Mouse (Mus musculus) midbrain, embryonic 10.5 days (tissue): ENCODE data around the gene Pak6. TPM values are rescaled to one million over a fixed set of nuclear protein-coding genes. Genes with fewer than 3 reads are reported as not detected.

Experiments used
- DNase-seq: peaks from one replicate; pipeline ENCODE4 v3.0.0-alpha.2; 2017; ENCODE audit warnings: low spot score
- H3K27ac ChIP-seq: fragments of 300-500 bp; sonication (generic); replicated peaks from 2 replicates; pipeline ENCODE4 v1.5.1; 2016; ENCODE audit warnings: mild to moderate bottlenecking
- H3K27me3 ChIP-seq: fragments of 300-500 bp; sonication (generic); 2 replicates; pipeline ENCODE4 v1.6.1; 2016; ENCODE audit warnings: low read depth, mild to moderate bottlenecking; ENCODE audit not compliant: poor library complexity, severe bottlenecking
- H3K36me3 ChIP-seq: fragments of 300-500 bp; sonication (generic); 2 replicates; pipeline ENCODE4 v1.6.1; 2016; ENCODE audit warnings: mild to moderate bottlenecking, moderate library complexity
- H3K4me1 ChIP-seq: fragments of 300-500 bp; sonication (generic); 2 replicates; pipeline ENCODE4 v1.6.1; 2016
- H3K4me3 ChIP-seq: fragments of 300-500 bp; sonication (generic); 2 replicates; pipeline ENCODE4 v1.5.1; 2016; ENCODE audit warnings: mild to moderate bottlenecking, moderate library complexity
- H3K9me3 ChIP-seq: fragments of 300-500 bp; sonication (generic); replicated peaks from 2 replicates; pipeline ENCODE4 v1.6.1; 2016; ENCODE audit warnings: mild to moderate bottlenecking
- WGBS: fragments of 180-500 bp; shearing (Covaris S2); methylation state at CpG from one replicate; pipeline ENCODE4 v1.1.7; 2016; 5-methylcytosine and 5-hydroxymethylcytosine counted together
- polyA plus RNA-seq: library from polyadenylated mRNA; unstranded; fragments of >200 nt; fragmentation: Nextera tagmentation; extraction: Ambion mirVana; gene quantifications from 2 replicates; pipeline ENCODE4 v1.2.1, GENCODE M21; 2016

The Pak6 gene
- polyA plus RNA-seq, 1 experiment from 2014 or later = 0.26 TPM

DNA sequence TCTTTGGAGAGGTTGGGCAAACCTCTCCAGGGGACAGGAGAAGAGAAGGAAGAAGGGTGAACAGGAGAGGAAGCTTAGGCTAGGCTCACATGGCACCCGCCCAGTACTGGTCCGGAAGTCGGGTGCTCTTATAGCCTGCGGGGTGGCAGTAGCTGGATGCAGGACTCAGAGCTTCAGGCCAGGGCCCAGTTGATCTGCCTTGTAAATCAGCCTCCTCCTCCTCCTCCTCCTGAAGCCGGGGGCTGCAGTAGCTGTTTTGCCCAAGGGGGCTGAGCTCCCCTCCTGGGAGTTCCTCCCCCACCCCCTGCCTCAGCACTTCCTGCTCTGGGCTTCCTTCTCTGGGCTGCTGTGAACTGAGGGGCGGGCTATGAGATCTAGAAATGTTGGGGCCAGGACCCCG, 65.2 kb downstream of the Pak6 start, which contains the start of gene Plcb2:
Gene Plcb2 (minus strand): TSS at position 102 of the 400 bp plus-strand sequence.
- H3K27ac ChIP-seq = no peak within 1 kb of the TSS
- DNase-seq = no peak
- WGBS = 17% methylated on average over 6 of the region's 7 CpGs

GRCm38 (mm10) chr2:118729194-118729593, 66.1 kb downstream of the Pak6 start:
- H3K27ac ChIP-seq = no peak overlapping the region
- H3K4me1 ChIP-seq = peaks cover 12% of the 10 kb centered on the region
- H3K9me3 ChIP-seq = no peaks in the 10 kb centered on the region
- no peak overlapping the region for H3K4me3 ChIP-seq
- no peaks in the 10 kb centered on the region for H3K36me3 ChIP-seq
- 45% methylated on average over 4 of the region's 4 CpGs for WGBS
- peaks cover 68% of the 10 kb centered on the region for H3K27me3 ChIP-seq
- DNase-seq = no peak

More for the DNA sequence above, 65.2 kb downstream of the Pak6 start, which contains the start of gene Plcb2:
- Histone ChIP-seq H3K36me3 (no peaks in the 10 kb centered on the region), H3K4me1 (peaks cover 12% of the 10 kb centered on the region), H3K9me3 (no peaks in the 10 kb centered on the region), H3K27me3 (peaks cover 66% of the 10 kb centered on the region), H3K4me3 (no peak within 1 kb of the TSS)

DNA sequence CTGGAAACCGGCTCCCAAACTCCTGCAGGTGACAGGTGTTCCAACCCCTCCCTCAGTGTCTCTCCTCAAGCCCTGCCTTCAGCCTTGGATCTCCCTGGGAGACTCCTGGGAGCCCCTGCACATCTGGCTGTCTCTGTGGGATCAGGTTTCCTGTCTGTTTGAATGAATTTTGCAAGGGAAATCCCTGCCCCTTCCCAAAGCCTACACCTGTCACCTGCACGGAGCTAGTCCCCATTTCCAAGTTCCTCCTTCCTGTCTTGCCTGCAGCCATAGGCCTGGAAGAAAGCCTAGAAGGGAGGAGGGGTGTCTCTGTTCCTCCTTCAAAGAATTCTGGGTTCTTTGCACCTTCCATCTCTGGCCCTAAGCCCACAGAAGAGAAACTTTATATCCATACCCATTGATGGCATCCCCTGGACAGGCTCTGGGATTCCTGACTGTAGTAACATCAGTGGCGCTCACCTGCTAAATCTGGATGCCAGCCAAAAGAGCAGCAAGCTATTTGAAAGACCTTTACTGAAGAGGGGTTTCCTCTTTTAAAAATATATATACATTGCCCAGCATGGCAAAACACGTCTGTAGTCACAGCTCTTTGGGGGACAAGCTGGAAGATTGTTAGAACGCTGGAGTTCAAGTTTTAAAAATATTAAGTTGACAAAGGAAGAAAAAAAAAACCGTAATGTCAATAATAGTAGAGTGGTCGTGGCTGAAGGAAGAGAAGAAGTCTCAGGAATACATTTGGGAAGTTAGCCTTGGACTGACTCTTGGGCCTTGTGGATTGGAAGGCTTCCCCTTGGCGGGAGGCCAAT, 66.9 kb downstream of the Pak6 start:
- 28% methylated on average over 8 of the region's 8 CpGs for WGBS
- no peak for DNase-seq
- no peaks in the 10 kb centered on the region for H3K36me3 ChIP-seq
- no peaks in the 10 kb centered on the region for H3K9me3 ChIP-seq
- peaks cover 12% of the 10 kb centered on the region for H3K4me1 ChIP-seq
- no peak overlapping the region for H3K4me3 ChIP-seq
- H3K27me3 ChIP-seq = peaks cover 68% of the 10 kb centered on the region
- H3K27ac ChIP-seq = no peak overlapping the region

- no peak for DNase-seq
- Histone ChIP-seq H3K9me3 (no peaks in the 10 kb centered on the region), H3K4me3 (no peak overlapping the region), H3K27me3 (peaks cover 68% of the 10 kb centered on the region), H3K36me3 (no peaks in the 10 kb centered on the region), H3K27ac (no peak overlapping the region), H3K4me1 (peaks cover 12% of the 10 kb centered on the region)
- 3% methylated on average over 3 of the region's 3 CpGs for WGBS
These were observed 67.5 kb downstream of the Pak6 start for GRCm38 (mm10) chr2:118730622-118730915.

DNA sequence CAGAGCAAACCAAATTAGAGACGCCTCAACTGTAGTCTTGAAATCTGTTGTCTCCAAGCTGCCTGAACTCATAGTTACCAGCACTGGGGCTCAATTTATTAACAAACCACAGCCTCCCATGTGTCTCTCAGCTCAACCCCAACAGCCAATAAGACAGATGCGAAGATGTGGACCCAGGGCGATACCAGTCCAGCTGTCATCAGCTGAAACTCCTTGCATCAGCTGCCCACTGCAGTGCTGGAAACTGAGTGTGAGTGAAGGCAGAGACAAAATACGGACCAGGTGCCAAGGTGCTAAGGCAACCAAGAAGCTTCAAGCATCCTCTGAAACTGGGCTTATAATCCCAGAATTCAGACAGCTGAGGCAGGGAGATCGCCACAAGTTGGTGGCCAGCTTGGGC, 68.9 kb downstream of the Pak6 start:
- Histone ChIP-seq H3K4me1 (peaks cover 12% of the 10 kb centered on the region), H3K4me3 (no peak overlapping the region), H3K9me3 (no peaks in the 10 kb centered on the region), H3K36me3 (no peaks in the 10 kb centered on the region), H3K27ac (no peak overlapping the region), H3K27me3 (peaks cover 57% of the 10 kb centered on the region)
- 82% methylated on average over 5 of the region's 5 CpGs for WGBS
- no peak for DNase-seq

- H3K27ac ChIP-seq = no peak overlapping the region
- H3K27me3 ChIP-seq = peaks cover 43% of the 10 kb centered on the region
- H3K4me3 ChIP-seq = no peak overlapping the region
- H3K36me3 ChIP-seq = no peaks in the 10 kb centered on the region
- 66% methylated on average over 5 of the region's 5 CpGs for WGBS
- peaks cover 8% of the 10 kb centered on the region for H3K4me1 ChIP-seq
- DNase-seq = no peak
- no peaks in the 10 kb centered on the region for H3K9me3 ChIP-seq
These were observed 70.2 kb downstream of the Pak6 start for GRCm38 (mm10) chr2:118733341-118733740.

DNA sequence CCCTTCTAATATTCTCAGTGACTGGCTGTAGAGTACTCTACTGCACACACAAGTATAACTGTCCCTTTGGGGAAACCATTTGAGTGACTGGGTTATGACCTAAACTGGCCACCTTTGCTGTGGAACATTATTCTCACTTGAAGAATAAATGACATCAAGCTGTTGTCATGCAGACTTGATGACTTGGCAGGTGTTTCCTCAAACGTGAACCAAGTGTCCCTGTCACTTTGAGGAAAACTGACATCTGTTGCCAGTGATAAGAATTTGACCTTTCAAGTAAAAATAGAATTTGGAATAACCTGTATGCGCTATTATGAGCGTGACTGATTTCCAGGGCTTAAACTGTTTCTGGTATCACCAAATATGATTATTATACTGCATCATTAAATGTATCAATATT, 77.2 kb downstream of the Pak6 start:
- H3K27ac ChIP-seq = no peak overlapping the region
- no peak overlapping the region for H3K4me3 ChIP-seq
- peaks cover 34% of the 10 kb centered on the region for H3K27me3 ChIP-seq
- no peak for DNase-seq
- 74% methylated on average over 3 of the region's 3 CpGs for WGBS
- H3K9me3 ChIP-seq = no peaks in the 10 kb centered on the region
- H3K36me3 ChIP-seq = no peaks in the 10 kb centered on the region
- peaks cover 10% of the 10 kb centered on the region for H3K4me1 ChIP-seq

DNA sequence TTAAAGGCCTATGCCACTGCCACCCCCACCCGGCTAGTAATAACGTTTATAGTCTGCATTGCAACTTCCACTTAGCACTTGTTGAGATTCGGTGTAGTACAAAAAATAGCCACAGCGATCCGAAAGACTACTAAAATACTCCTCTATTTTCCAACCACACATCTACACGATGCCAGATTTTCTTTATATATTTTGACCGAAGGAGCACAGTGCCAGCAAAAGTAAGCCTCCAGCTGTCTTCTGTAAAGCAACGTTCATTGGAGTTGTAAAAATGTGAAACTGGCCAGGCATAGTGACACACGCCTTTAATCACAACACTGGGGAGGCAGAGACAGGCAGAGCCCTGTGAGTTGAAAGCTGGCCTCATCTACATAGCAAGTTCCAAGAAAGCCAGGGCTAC, 78.1 kb downstream of the Pak6 start:
- Histone ChIP-seq H3K4me1 (peaks cover 16% of the 10 kb centered on the region), H3K4me3 (no peak overlapping the region), H3K27me3 (peaks cover 34% of the 10 kb centered on the region), H3K27ac (no peak overlapping the region), H3K9me3 (no peaks in the 10 kb centered on the region), H3K36me3 (no peaks in the 10 kb centered on the region)
- DNase-seq = no peak
- 74% methylated on average over 9 of the region's 9 CpGs for WGBS

GRCm38 (mm10) chr2:118743261-118743943, 80.3 kb downstream of the Pak6 start:
- no peak for DNase-seq
- no peaks in the 10 kb centered on the region for H3K9me3 ChIP-seq
- no peak overlapping the region for H3K4me3 ChIP-seq
- H3K4me1 ChIP-seq = peaks cover 38% of the 10 kb centered on the region
- H3K36me3 ChIP-seq = no peaks in the 10 kb centered on the region
- peaks cover 44% of the 10 kb centered on the region for H3K27me3 ChIP-seq
- WGBS = 29% methylated on average over 8 of the region's 8 CpGs
- H3K27ac ChIP-seq = no peak overlapping the region

DNA sequence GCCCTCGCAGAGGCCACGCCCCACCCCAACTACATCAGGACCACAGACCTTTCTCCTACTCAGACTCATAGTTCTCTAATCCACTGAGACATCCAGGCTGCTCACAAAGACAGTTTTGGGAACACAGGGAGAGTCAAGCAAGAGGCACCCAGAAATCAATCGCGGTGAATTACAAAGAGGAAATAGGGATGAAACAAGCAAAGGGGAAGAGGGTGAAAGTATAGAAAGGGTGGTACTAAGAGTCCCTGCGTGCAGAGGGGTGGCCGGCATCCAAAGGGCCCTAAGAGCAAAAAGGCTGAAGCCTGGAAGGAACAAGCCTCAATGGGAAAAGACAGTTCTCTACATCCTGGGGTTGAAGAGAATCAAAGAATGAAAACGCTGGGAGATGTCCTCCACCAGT, 81.5 kb downstream of the Pak6 start:
- Histone ChIP-seq H3K9me3 (no peaks in the 10 kb centered on the region), H3K4me1 (peaks cover 50% of the 10 kb centered on the region), H3K27me3 (peaks cover 44% of the 10 kb centered on the region), H3K27ac (no peak overlapping the region), H3K36me3 (peaks cover 10% of the 10 kb centered on the region), H3K4me3 (peak overlapping the region; percentile 98)
- 5% methylated on average over 7 of the region's 7 CpGs for WGBS
- no peak for DNase-seq

GRCm38 (mm10) chr2:118745232-118745884, 82.3 kb downstream of the Pak6 start, which contains the start of gene Inafm2:
Inafm2 (plus strand) TSS chr2:118745758.
- Histone ChIP-seq H3K27me3 (peaks cover 44% of the 10 kb centered on the region), H3K27ac (peak within 1 kb of the TSS; percentile 91)

DNA sequence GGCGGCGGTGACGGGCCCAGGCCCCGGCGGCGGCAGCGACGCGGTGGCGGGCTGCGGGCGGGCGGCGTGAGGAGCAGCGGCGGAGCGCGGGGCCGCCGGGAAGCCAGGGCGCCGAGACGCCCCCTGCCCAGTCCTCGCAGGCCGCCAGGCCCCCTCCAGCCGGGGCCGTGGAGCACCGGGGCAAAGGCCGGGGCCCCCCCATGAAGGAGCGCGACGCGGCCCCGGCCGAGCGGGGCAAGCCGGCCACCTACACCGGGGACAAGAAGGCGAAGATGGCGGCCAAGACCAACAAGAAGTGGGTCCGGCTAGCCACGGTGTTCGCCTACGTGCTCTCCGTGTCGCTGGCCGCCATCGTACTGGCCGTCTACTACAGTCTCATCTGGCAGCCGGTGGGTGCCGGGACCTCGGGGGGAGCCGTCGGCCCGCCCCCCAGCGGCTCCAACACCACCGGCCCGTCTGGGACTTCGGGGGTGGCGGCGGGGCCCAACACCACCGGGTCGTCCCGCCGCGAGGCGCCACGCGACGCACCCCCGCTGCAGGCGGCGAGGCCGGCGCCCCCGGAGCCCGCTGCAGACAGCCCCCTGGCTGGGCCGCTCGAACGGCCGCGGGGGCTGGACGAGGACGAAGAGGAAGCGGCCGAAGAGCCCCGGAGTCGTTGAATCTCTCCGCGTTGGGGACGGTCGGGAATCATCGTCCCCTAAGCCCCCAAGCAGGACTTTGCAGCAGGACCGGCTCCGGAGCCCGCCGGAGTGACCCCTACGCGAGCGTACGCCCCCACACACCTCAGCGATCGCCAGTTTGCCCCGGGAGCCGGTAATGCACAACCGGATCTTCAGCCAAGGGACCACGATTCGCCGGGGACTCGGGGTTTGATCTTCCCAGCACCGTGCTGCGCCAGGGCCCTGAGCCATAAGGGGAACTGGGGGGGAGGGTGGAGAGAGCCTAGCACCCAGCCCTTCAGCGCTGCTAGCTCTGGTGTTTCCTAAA, 83.1 kb downstream of the Pak6 start:
- peak overlapping the region; percentile 98 for H3K4me3 ChIP-seq
- WGBS = 1% methylated on average over 110 of the region's 113 CpGs
- H3K4me1 ChIP-seq = peaks cover 60% of the 10 kb centered on the region
- H3K9me3 ChIP-seq = no peaks in the 10 kb centered on the region
- H3K36me3 ChIP-seq = peaks cover 20% of the 10 kb centered on the region
- peak overlapping the region; percentile 91 for H3K27ac ChIP-seq
- DNase-seq = peak; percentile 72
- H3K27me3 ChIP-seq = peaks cover 44% of the 10 kb centered on the region

More at GRCm38 (mm10) chr2:118745232-118745884, 82.3 kb downstream of the Pak6 start, which contains the start of gene Inafm2:
- Histone ChIP-seq H3K4me3 (peak within 1 kb of the TSS; percentile 98), H3K36me3 (peaks cover 17% of the 10 kb centered on the region), H3K9me3 (no peaks in the 10 kb centered on the region), H3K4me1 (peaks cover 57% of the 10 kb centered on the region)
- WGBS = 4% methylated on average over 50 of the region's 57 CpGs
- DNase-seq = peak; percentile 91
